ENCODE assay signal across 8 mouse cellular contexts in genomic region chr5:115340577-115341313, GRCm38 (mm10). TPM values are rescaled to one million over a fixed set of nuclear protein-coding genes. Genes with fewer than 3 reads are reported as not detected.
DNase-seq lines count a peak whose midpoint lies in the region; ATAC-seq and TF ChIP-seq lines count a peak whose summit lies in the region.

Gene Gatc (minus strand): TSS chr5:115341178.
Gene Triap1 (plus strand): TSS chr5:115341225.

- H3K9me3 ChIP-seq in hindbrain, embryonic 16.5 days (ENCODE audit: control insufficient read depth, low read length) = no peaks in the 10 kb centered on the region

- peak within 1 kb of the TSS; percentile 60 for H3K4me2 ChIP-seq in hindbrain, embryonic 16.5 days (ENCODE audit: low read length)

- intact Hi-C loops in gastrocnemius, adult 2 months (cut with DNase I) = loop anchor here (5.0 kb wide), 1 partner anchor 58 kb away; no protein-coding TSS in a partner anchor
- intact Hi-C loops in left cerebral cortex, adult 2 months (cut with DNase I) = loop anchor here (2.0 kb wide), 1 partner anchor 40 kb away; the partner anchor contains the start of gene Dynll1

- H3K4me3 ChIP-seq in gastrocnemius, adult 2 months = peak within 1 kb of the TSS; percentile 99
- peak within 1 kb of the TSS; percentile 70 for H3K4me3 ChIP-seq in hindbrain, embryonic 16.5 days (ENCODE audit: low read length)
- H3K4me3 ChIP-seq in left cerebral cortex, adult 2 months = peak within 1 kb of the TSS; percentile 92
- peak within 1 kb of the TSS; percentile 94 for H3K4me3 ChIP-seq in macrophage (ENCODE audit: inconsistent target)

- peak within 1 kb of the TSS; percentile 98 for H3K27ac ChIP-seq in gastrocnemius, adult 2 months
- peak within 1 kb of the TSS; percentile 87 for H3K27ac ChIP-seq in hindbrain, embryonic 16.5 days (ENCODE audit: low read depth, low read length)
- peak within 1 kb of the TSS; percentile 96 for H3K27ac ChIP-seq in left cerebral cortex, adult 2 months
- H3K27ac ChIP-seq in macrophage = peak within 1 kb of the TSS; percentile 65

- H3K9ac ChIP-seq in hindbrain, embryonic 16.5 days (ENCODE audit: low read depth, low read length) = peak within 1 kb of the TSS; percentile 76

- peak; percentile 78 for ATAC-seq in activated CD4-positive, CD25-positive, alpha-beta regulatory T cell, adult 4 months
- peak; percentile 87 for ATAC-seq in common myeloid progenitor, adult 5-6 weeks (replicated peaks; ENCODE audit: low read depth, poor library complexity, severe bottlenecking)
- ATAC-seq in hindbrain, embryonic 16.5 days = peak; percentile 93

- peaks cover 19% of the 10 kb centered on the region for H3K4me1 ChIP-seq in hindbrain, embryonic 16.5 days (ENCODE audit: control insufficient read depth, insufficient read depth, low read depth, low read length)

- no peak for TF ChIP-seq CTCF in gastrocnemius, adult 2 months (IDR thresholded peaks at IDR 0.05)
- no peak for TF ChIP-seq CTCF in left cerebral cortex, adult 2 months (IDR thresholded peaks at IDR 0.05)

- no peaks in the 10 kb centered on the region for H3K27me3 ChIP-seq in hindbrain, embryonic 16.5 days (replicated peaks; ENCODE audit: control insufficient read depth, insufficient read depth, low read length)

- H3K79me2 ChIP-seq in macrophage (ENCODE audit: inconsistent target) = peaks cover 92% of the 10 kb centered on the region

- peak; percentile 94 for DNase-seq in gastrocnemius, adult 2 months
- peak; percentile 89 to 92 for DNase-seq in left cerebral cortex, adult 2 months (ENCODE audit: extremely low spot score in 1 of 2, low spot score in 2 of 2)
- peak; percentile 90 for DNase-seq in right cerebral cortex, adult 18-20 months
- peak; percentile 90 for DNase-seq in urinary bladder, adult 2 months (ENCODE audit: low spot score)

- WGBS in hindbrain, embryonic 16.5 days = under 1% methylated on average over 48 of the region's 62 CpGs
- 0% methylated on average over 58 of the region's 62 CpGs for WGBS in macrophage (ENCODE audit: missing documents)

- H3K36me3 ChIP-seq in hindbrain, embryonic 16.5 days (ENCODE audit: control insufficient read depth, insufficient read depth, low read length) = peaks cover 27% of the 10 kb centered on the region
- peaks cover 32% of the 10 kb centered on the region for H3K36me3 ChIP-seq in macrophage (ENCODE audit: inconsistent target)

RNA-seq across cellular contexts. Expression of gene Gatc, which starts in this region (rescaled TPM):
- 10 to 100 TPM; 11.3 to 12.0 TPM for polyA plus RNA-seq in activated CD4-positive, CD25-positive, alpha-beta regulatory T cell, adult 4 months (2017; shearing (Covaris generic))
- total RNA-seq in common myeloid progenitor, adult 5-6 weeks (2017) = 15.0 and 19.9 TPM in 2 replicates
- 10 to 100 TPM; 22.2 to 28.0 TPM for total RNA-seq in gastrocnemius, adult 2 months (2021)
- polyA plus RNA-seq in hindbrain, embryonic 16.5 days (2015; fragmentation: Nextera tagmentation; extraction: Ambion mirVana) = 32.3 and 45.5 TPM in 2 replicates
- total RNA-seq in left cerebral cortex, adult 2 months (2021) = 10 to 100 TPM; 20.6 to 20.9 TPM
- total RNA-seq in macrophage (2018; cell fraction: chromatin; rRNA removed) = 1 to 10 TPM in 13 of 26 experiments, under 1 TPM in 6, not detected in 7; 0.46 to 6.4 (median 2.2) TPM
- total RNA-seq in macrophage (2018; cell fraction: cytosol; rRNA removed) = 10 to 100 TPM in 25 of 26 experiments, 1 to 10 TPM in 1; 9.5 to 27.5 (median 22.3) TPM
- 10 to 100 TPM in 6 of 26 experiments, 1 to 10 TPM in 20; 1.7 to 15.0 (median 5.0) TPM for total RNA-seq in macrophage (2018; cell fraction: nucleus; rRNA removed)
- 23.7 to 43.8 TPM (median 24.3 TPM) in 3 replicates for polyA plus RNA-seq in macrophage (2018)
- 13.6 and 18.0 TPM in 2 replicates for polyA plus RNA-seq in urinary bladder, adult 2 months (2012; rRNA removed)

RNA-seq across cellular contexts. Expression of gene Triap1, which starts in this region (rescaled TPM):
- polyA plus RNA-seq in activated CD4-positive, CD25-positive, alpha-beta regulatory T cell, adult 4 months (2017; shearing (Covaris generic)) = 10 to 100 TPM; 42.3 to 45.6 TPM
- 18.7 and 19.6 TPM in 2 replicates for total RNA-seq in common myeloid progenitor, adult 5-6 weeks (2017)
- 10 to 100 TPM; 19.1 to 20.3 TPM for total RNA-seq in gastrocnemius, adult 2 months (2021)
- polyA plus RNA-seq in hindbrain, embryonic 16.5 days (2015; fragmentation: Nextera tagmentation; extraction: Ambion mirVana) = 51.3 and 52.8 TPM in 2 replicates
- 10 to 100 TPM; 21.4 to 24.5 TPM for total RNA-seq in left cerebral cortex, adult 2 months (2021)
- 10 to 100 TPM in 2 of 26 experiments, 1 to 10 TPM in 22, under 1 TPM in 1, not detected in 1; 0.80 to 12.2 (median 4.4) TPM for total RNA-seq in macrophage (2018; cell fraction: chromatin; rRNA removed)
- 10 to 100 TPM; 33.8 to 72.6 (median 54.0) TPM for total RNA-seq in macrophage (2018; cell fraction: cytosol; rRNA removed)
- total RNA-seq in macrophage (2018; cell fraction: nucleus; rRNA removed) = 10 to 100 TPM in 19 of 26 experiments, 1 to 10 TPM in 7; 6.3 to 29.4 (median 14.3) TPM
- 36.6 to 91.2 TPM (median 78.9 TPM) in 3 replicates for polyA plus RNA-seq in macrophage (2018)
- 47.5 and 63.9 TPM in 2 replicates for polyA plus RNA-seq in urinary bladder, adult 2 months (2012; rRNA removed)

Comparison
In these comparisons a context has a peak if more than half of its experiments do, and no peak if none do; other contexts are left out.
1. Peak in every context shown above with its lines: DNase-seq, ATAC-seq, H3K4me3 ChIP-seq and H3K27ac ChIP-seq.